Mouse (Mus musculus): Measurements from ENCODE around the gene Vcp.

The Vcp gene

GRCm38 (mm10) chr4:42973868-42974267 lies 26.4 kb downstream of the Vcp start:
- no peak for DNase-seq (ENCODE audit: low spot score in 2 of 2)

GRCm38 (mm10) chr4:42972952-42973351 lies 27.4 kb downstream of the Vcp start:
- DNase-seq (ENCODE audit: low spot score in 2 of 2): no peak

GRCm38 (mm10) chr4:42969304-42969703 lies 31.0 kb downstream of the Vcp start, which contains the start of gene 1700022I11Rik:
Gene 1700022I11Rik (plus strand): TSS chr4:42969604.
- DNase-seq (ENCODE audit: low spot score in 2 of 2): no peak

DNA sequence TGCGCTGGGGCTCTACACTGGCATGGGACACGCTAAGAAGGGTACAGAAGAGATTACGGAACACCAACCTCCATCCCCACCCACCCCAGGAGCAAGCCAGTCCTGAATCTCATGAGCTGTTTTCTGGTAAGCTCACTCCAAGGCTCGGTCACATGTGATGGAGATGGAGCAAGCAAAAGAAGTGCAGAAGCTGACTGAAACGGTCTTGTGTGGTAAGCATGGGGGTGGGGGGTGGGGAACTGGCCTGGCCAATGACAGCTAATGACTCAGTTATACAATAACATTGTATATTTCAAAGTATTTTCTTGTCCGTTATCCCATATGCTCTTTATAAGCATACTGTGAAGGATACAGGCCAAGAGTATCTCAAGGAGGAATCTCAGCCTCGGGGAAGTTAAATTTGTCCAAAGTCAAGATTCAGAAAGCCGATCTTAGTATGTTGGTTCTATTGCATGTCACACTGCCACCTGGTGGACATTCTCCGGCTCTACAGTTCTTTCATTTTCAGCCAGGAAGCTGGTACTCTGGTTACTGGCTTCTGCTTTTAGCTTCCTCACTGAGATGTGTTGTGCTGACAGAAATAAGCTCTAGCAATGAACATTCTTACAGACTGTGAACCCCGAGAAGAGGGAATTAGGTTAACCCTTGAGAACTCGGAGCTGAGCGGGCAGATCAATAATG lies 35.1 kb downstream of the Vcp start:
- peak in 1 of 2 experiments; percentile 51 for DNase-seq (ENCODE audit: low spot score in 2 of 2)

DNA sequence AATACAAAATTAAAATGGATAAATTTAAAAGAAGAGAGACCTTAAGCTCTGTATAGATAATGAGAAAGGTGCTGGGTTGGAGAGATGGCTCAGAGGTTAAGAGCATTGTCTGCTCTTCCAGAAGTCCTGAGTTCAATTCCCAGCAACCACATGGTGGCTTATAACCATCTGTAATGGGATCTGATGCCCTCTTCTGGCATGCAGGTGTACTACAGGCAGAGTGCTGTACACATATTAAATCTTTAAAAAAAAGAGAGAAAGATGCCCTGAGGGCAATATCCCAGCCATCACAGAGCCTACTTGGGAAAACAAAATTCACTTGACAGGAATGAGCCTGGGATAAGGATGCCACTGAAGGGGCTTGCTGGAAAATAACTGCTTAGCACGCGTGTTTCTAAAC lies 36.8 kb downstream of the Vcp start:
- no peak for DNase-seq (ENCODE audit: low spot score in 2 of 2)

GRCm38 (mm10) chr4:42961592-42961991 lies 38.7 kb downstream of the Vcp start:
- peak in 1 of 2 experiments; percentile 60 for DNase-seq (ENCODE audit: low spot score in 2 of 2)

DNA sequence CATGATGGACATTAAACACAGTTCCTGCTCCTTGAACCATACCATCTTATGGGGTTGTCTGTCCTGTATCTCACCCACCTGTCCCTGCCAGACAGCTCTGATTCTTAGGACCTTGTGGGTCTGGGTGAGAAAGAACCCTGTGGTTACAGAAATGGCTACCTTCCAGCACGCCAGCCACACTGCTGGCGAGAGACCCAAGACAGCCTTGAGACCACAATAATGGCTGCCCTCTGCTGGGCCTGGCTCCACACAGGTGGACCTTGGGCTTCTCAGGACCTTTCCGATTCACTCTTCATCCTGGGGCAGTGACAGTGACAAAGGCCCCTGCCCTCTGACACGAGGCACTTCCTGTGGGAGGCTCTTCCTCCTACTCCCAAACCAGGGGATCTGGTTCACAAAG lies 40.9 kb downstream of the Vcp start:
- DNase-seq (ENCODE audit: low spot score in 2 of 2): no peak

DNA sequence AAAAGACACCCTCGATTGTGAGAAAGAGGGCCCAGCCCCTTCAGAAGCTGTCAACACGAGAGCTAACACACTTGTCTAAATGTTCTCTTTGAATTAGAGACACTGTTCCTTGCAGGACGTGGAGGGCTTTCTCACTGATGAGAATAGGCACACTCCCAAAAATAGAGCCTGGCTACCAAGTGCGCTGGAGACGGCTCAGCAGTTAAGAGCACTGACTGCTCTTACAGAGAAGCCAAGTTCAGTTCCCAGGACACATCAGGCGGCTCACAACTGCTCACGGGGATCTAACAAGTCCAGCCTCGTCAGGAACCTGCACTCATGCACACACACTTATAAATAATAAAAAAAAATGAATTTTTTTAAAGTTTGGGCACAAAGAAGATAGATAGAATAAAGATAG lies 41.4 kb downstream of the Vcp start:
- no peak for DNase-seq (ENCODE audit: low spot score in 2 of 2)

DNA sequence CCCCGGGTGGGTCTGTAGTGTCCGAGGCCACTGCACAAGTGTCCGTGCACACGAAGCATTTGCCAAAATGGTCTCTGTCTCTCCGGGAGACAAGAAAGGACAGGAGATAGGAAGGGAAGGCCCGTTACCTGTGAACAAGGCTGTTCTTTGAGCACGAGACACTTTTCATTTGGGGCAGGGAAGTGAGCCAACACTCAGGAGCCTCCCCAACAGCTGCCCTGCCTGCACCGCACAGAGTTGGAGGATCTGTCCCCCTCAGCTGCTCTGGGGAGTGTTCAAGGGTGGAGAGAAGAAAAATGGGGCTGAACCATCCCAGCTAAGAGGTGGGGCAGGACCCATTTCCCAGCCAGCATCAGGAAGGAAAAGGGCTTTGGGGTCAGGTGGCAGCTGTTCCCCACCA lies 42.3 kb downstream of the Vcp start:
- no peak for DNase-seq (ENCODE audit: low spot score in 2 of 2)

GRCm38 (mm10) chr4:42957306-42957705 lies 43.0 kb downstream of the Vcp start:
- no peak for DNase-seq (ENCODE audit: low spot score in 2 of 2)

DNA sequence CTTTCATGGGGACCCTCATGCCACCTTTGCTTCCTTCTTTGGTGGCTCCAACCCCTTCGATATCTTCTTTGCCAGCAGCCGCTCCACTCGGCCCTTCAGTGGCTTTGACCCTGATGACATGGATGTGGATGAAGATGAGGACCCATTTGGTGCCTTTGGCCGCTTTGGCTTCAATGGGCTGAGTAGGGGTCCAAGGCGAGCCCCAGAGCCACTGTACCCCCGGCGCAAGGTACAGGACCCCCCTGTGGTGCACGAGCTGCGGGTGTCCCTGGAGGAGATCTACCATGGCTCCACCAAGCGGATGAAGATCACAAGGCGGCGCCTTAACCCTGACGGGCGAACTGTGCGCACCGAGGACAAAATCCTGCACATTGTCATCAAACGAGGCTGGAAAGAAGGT lies 43.7 kb downstream of the Vcp start:
- no peak for DNase-seq (ENCODE audit: low spot score in 2 of 2)

- no peak for DNase-seq (ENCODE audit: low spot score in 2 of 2)
Measured at GRCm38 (mm10) chr4:42955200-42955599, 45.1 kb downstream of the Vcp start.

DNA sequence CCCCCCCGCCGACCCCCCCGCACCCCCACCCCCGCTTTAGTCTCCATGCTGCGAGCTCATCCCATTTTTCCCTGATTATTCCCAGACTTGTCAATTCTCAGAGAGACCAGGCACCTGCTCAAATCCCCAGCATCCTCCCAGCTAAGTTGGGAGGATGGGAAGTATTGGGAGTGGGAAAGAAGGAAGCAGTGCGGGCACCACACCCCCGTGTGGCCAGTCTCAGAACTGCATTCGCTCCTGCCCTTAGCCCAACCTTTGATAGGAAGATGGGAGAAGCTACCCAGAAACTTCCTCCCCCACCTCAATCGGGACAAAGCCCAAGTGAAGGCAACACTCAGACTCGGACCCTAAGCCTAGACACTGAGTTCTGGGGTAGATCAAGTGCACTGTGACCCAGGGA lies 46.0 kb downstream of the Vcp start:
- peak in 1 of 2 experiments; percentile 39 for DNase-seq (ENCODE audit: low spot score in 2 of 2)

DNA sequence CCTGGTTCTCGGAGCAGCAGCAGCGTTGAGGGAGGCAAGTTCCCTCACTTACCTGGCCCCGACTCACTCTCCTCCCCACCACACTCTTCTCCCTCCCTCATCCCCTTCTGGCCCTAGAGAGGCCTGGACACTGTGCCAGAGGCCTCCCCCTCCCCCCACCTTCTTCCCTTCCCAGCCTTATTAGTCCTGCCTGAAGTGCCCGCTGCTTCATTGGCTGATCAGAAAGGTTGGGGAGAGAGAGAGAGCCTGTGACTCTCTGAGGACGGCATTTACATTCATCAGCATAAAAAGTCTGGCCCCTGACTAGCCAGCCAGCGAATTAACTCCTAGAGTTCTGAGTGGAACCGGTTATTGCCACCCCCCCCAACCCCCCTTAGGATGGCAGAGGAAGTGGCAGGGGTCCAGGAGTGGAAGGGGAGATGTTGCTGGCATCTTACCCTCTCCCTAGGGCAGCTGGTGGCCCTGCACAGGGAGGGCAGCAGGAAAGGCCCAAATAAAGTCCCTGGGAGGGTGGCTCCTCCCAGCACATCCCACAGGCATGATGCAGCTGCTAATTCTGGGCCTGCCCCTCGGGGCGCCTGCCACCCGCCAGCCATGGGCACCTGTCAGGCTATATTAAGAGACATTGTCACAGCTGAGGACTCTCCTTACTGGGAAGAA lies 46.7 kb downstream of the Vcp start:
- no peak for DNase-seq (ENCODE audit: low spot score in 2 of 2)

GRCm38 (mm10) chr4:42952563-42952962 lies 47.7 kb downstream of the Vcp start:
- no peak for DNase-seq (ENCODE audit: low spot score in 2 of 2)

GRCm38 (mm10) chr4:42951206-42952195 lies 48.8 kb downstream of the Vcp start:
- DNase-seq (ENCODE audit: low spot score in 2 of 2): no peak

DNA sequence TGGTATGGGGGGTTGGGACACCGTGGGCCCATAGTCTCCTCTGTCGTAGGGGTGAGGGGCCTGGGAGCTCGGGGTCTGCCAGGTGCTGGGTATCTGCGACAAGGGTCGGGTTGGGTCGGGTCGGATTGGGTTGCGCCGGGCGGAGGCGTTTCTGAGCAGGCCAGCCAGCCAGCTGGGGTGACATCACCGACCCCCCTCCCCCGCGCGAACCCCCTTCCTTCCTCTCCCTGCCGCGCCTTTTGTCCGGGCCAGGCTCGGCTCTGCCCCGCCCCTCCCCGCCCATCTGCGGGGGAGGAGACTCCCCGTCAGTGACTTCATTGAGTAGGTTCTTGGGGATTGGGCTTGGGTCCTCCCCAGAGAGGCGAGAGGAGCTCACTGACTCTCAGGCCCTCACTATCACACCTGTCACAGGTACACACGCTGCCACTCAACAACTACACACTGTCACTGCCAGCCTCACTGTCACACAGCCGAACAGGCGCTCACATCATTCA lies 50.2 kb downstream of the Vcp start:
- DNase-seq (ENCODE audit: low spot score in 2 of 2): peak; percentile 87 to 88

- DNase-seq (ENCODE audit: low spot score in 2 of 2): peak; percentile 89 to 93
Measured at GRCm38 (mm10) chr4:42949676-42950051, 50.6 kb downstream of the Vcp start, which contains the start of gene Dnajb5. Gene Dnajb5 (plus strand): TSS chr4:42949814.

DNA sequence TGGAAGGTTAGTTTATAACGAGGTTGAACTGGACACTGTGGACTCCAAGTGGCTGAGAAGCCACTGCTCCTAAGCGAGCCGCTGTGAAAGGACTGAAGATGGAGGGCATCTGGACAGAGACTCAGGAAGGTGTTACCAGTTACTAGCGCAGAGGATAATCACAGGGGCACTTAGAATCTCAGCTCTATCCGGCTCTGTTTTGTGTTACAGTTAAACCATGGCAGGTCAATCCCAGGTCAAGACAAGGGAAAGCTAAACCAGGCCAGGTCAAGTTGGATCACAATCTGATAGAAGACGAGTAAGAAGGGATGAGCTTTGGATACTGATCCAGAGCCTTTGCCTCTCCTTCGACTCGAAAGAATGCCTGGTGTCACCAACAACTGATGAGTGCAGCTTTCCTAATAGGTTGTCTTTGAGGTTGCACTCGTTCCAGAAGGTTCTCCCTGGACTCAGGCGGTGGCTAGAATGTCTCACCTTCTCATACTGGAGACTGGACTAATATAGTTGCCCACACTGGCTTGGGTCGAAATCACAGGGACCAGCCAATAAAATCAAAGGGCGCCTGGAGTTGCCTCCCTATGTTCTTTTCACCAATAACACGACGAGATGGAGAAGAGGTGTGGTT lies 51.1 kb downstream of the Vcp start:
- no peak for DNase-seq (ENCODE audit: low spot score in 2 of 2)

DNA sequence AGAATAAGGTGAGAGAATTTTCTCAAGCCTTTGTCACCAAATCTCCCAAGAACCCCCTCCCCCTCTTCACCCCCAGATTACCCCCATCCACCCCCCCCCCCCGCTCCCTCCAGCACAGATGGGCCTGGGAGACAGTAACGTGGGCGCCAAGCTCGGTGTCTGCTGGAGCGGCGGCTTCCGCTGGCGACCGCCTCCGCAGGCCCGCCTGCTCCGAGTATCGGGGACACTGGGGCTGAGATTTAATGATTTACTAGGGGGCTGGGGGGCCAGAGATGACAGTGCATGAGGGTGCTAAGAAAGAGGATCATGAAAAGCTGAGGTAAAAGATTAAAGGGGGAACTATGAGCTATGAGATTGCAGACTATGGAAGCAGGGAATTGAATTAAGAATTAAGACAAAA lies 51.8 kb downstream of the Vcp start:
- DNase-seq (ENCODE audit: low spot score in 2 of 2): no peak

GRCm38 (mm10) chr4:42946733-42947290 lies 53.5 kb downstream of the Vcp start:
- DNase-seq (ENCODE audit: low spot score in 2 of 2): no peak

All from thymus, postnatal 10 days (tissue).